7 mouse cellular contexts compared by ENCODE assay signal in genomic region chr7:45406157-45407156, GRCm38 (mm10). TPM values are rescaled to one million over a fixed set of nuclear protein-coding genes. Genes with fewer than 3 reads are reported as not detected.
DNase-seq lines count a peak whose midpoint lies in the region; ATAC-seq and TF ChIP-seq lines count a peak whose summit lies in the region.

No protein-coding gene starts in this region.

- H3K27me3 ChIP-seq in CH12.LX (replicated peaks), result peaks cover 63% of the 10 kb centered on the region
- peaks cover 67% of the 10 kb centered on the region for H3K27me3 ChIP-seq in kidney, embryonic 15.5 days
- peaks cover 56% of the 10 kb centered on the region for H3K27me3 ChIP-seq in midbrain, embryonic 11.5 days (ENCODE audit: control insufficient read depth, insufficient read depth, low read length)

- ATAC-seq in kidney, embryonic 15.5 days (replicated peaks; ENCODE audit: low FRiP score), result no peak
- ATAC-seq in midbrain, embryonic 11.5 days (ENCODE audit: low FRiP score), result no peak

- TF ChIP-seq POLR2A in CH12.LX (IDR thresholded peaks at IDR 0.05; ENCODE audit: low read depth, low read length), result peak; percentile 8; the same call in 1 of the 2 replicates

- dilution Hi-C loops in CH12.LX (cut with MboI; ENCODE audit: extremely low pct_ligation_motif_present, extremely low pct_unique_long_range_greater_than_20kb, low sequenced_read_pairs), result no loop called here

- DNase-seq in CH12.LX (ENCODE audit: extremely low read depth) (no peak), ZHBTc4 (ENCODE audit: low read depth, low spot score) (peak; percentile 53)
- DNase-seq in heart, adult 8-10 months (ENCODE audit: low spot score), result peak; percentile 41
- DNase-seq in midbrain, embryonic 11.5 days (ENCODE audit: low spot score, missing footprints), result peak; percentile 89
- DNase-seq in urinary bladder, adult 2 months (ENCODE audit: low spot score), result no peak
- no peak for DNase-seq in urinary bladder, postnatal 10 days (ENCODE audit: low spot score)

- peak overlapping the region; percentile 47 for H3K27ac ChIP-seq in CH12.LX (ENCODE audit: insufficient read depth, low read depth)
- H3K27ac ChIP-seq in kidney, embryonic 15.5 days, result no peak overlapping the region
- no peak overlapping the region for H3K27ac ChIP-seq in midbrain, embryonic 11.5 days (ENCODE audit: low read depth, low read length)

- in situ Hi-C loops in CH12.LX (cut with MboI; ENCODE audit: low pct_ligation_motif_present, low pct_unique_long_range_greater_than_20kb, low sequenced_read_pairs), result no loop called here

- TF ChIP-seq CTCF in CH12.LX (conservative IDR thresholded peaks at IDR 0.05 in 1 of 2, IDR thresholded peaks at IDR 0.05 in 1 of 2; ENCODE audit: low read depth in 2 of 2, low read length in 2 of 2), result peak in 1 of 2 experiments; percentile 68; a peak in 2 of 4 replicates

- H3K79me2 ChIP-seq in CH12.LX (replicated peaks; ENCODE audit: control insufficient read depth, extremely low read depth, insufficient read depth, poor library complexity, severe bottlenecking), result no peaks in the 10 kb centered on the region

- H3K9me3 ChIP-seq in CH12.LX (replicated peaks; ENCODE audit: low read length), result peaks cover 12% of the 10 kb centered on the region
- H3K9me3 ChIP-seq in kidney, embryonic 15.5 days (replicated peaks), result no peaks in the 10 kb centered on the region
- no peaks in the 10 kb centered on the region for H3K9me3 ChIP-seq in midbrain, embryonic 11.5 days (ENCODE audit: control insufficient read depth, low read length)

- peak overlapping the region; percentile 46 to 68 (median 51) for H3K4me3 ChIP-seq in CH12.LX (replicated peaks in 1 of 3; ENCODE audit: low read depth in 2 of 3, low read length in 2 of 3, poor library complexity in 1 of 3)
- H3K4me3 ChIP-seq in kidney, embryonic 15.5 days (replicated peaks), result peak overlapping the region; percentile 45
- H3K4me3 ChIP-seq in midbrain, embryonic 11.5 days (ENCODE audit: low read depth, low read length), result peak overlapping the region; percentile 20

- WGBS in kidney, embryonic 15.5 days, result 1% methylated on average over 111 of the region's 114 CpGs
- 3% methylated on average over 113 of the region's 114 CpGs for WGBS in midbrain, embryonic 11.5 days

- peak overlapping the region; percentile 90 for H3K4me2 ChIP-seq in CH12.LX (ENCODE audit: insufficient read depth, low read depth, poor library complexity, severe bottlenecking)
- H3K4me2 ChIP-seq in kidney, embryonic 15.5 days, result peak overlapping the region; percentile 82
- peak overlapping the region; percentile 34 for H3K4me2 ChIP-seq in midbrain, embryonic 11.5 days

- H3K36me3 ChIP-seq in CH12.LX (replicated peaks in 1 of 2; ENCODE audit: control insufficient read depth in 1 of 2, insufficient read depth in 1 of 2, low read length in 1 of 2), result peaks cover 0 to 4% of the 10 kb centered on the region in 2 experiments
- H3K36me3 ChIP-seq in kidney, embryonic 15.5 days, result no peaks in the 10 kb centered on the region
- no peaks in the 10 kb centered on the region for H3K36me3 ChIP-seq in midbrain, embryonic 11.5 days (ENCODE audit: control insufficient read depth, insufficient read depth, low read length)

- peak overlapping the region; percentile 48 for H3K9ac ChIP-seq in CH12.LX (ENCODE audit: insufficient read depth, low read depth)
- no peak overlapping the region; the same call in 1 of the 2 replicates for H3K9ac ChIP-seq in kidney, embryonic 15.5 days
- 0 out of 2 replicates have a peak overlapping the region, but pooled peaks have one; percentile 4 for H3K9ac ChIP-seq in midbrain, embryonic 11.5 days (ENCODE audit: low read length)

- TF ChIP-seq RAD21 in CH12.LX (IDR thresholded peaks at IDR 0.05; ENCODE audit: low read depth, low read length), result no peak; the same call in 1 of the 2 replicates

- H3K4me1 ChIP-seq in CH12.LX (ENCODE audit: control insufficient read depth in 1 of 2, insufficient read depth in 2 of 2), result peaks cover 0 to 14% of the 10 kb centered on the region in 2 experiments; a peak in 2 of 4 replicates
- peaks cover 19% of the 10 kb centered on the region for H3K4me1 ChIP-seq in kidney, embryonic 15.5 days
- H3K4me1 ChIP-seq in midbrain, embryonic 11.5 days (ENCODE audit: control insufficient read depth, insufficient read depth, low read length), result peaks cover 2% of the 10 kb centered on the region

- no peak for TF ChIP-seq EP300 in CH12.LX (IDR thresholded peaks at IDR 0.05; ENCODE audit: low read length)

TF ChIP-seq in CH12.LX, 34 proteins besides CTCF, POLR2A, EP300 and RAD21:
- TF ChIP-seq MAFK (IDR thresholded peaks at IDR 0.05; ENCODE audit: insufficient replicate concordance, low read length) (no peak), MAX (IDR thresholded peaks at IDR 0.05; ENCODE audit: low read length) (peak; percentile 39; the same call in 1 of the 2 replicates), MXI1 (IDR thresholded peaks at IDR 0.05; ENCODE audit: low read depth, low read length) (peak; percentile 41), SIN3A (IDR thresholded peaks at IDR 0.05; ENCODE audit: low read length) (no peak; the same call in 1 of the 2 replicates), MEF2A (IDR thresholded peaks at IDR 0.05; ENCODE audit: borderline replicate concordance, low read depth, low read length) (peak; percentile 91), PAX5 (IDR thresholded peaks at IDR 0.05; ENCODE audit: low read length) (no peak), TCF12 (IDR thresholded peaks at IDR 0.05; ENCODE audit: low read depth, low read length) (peak; percentile 35; the same call in 1 of the 2 replicates), SMC3 (IDR thresholded peaks at IDR 0.05; ENCODE audit: low read depth, low read length) (peak; percentile 36), ZNF384 (IDR thresholded peaks at IDR 0.05; ENCODE audit: low read depth, low read length) (no peak), ZC3H11A (IDR thresholded peaks at IDR 0.05; ENCODE audit: low read depth, low read length) (no peak), GABPA (IDR thresholded peaks at IDR 0.05; ENCODE audit: insufficient replicate concordance, low read depth, low read length) (no peak), UBTF (IDR thresholded peaks at IDR 0.05; ENCODE audit: low read depth, low read length) (no peak; the same call in 1 of the 2 replicates), IRF4 (IDR thresholded peaks at IDR 0.05; ENCODE audit: low read depth, low read length) (no peak; the same call in 1 of the 2 replicates), HCFC1 (IDR thresholded peaks at IDR 0.05; ENCODE audit: low read depth, low read length) (no peak)

RNA-seq across cellular contexts. Expression of gene Kcna7, which starts 1.0 kb away (rescaled TPM):
- total RNA-seq in CH12.LX (2012; rRNA removed) (2.1 and 3.2 TPM in 2 replicates), CH12.LX (2014; rRNA removed) (0.16 and 0.23 TPM in 2 replicates)
- polyA plus RNA-seq in CH12.LX (2012; ENCODE audit: insufficient read length, low read depth), result 0.22 and 0.39 TPM in 2 replicates
- total RNA-seq in heart, adult 8-10 months (2022), result 1 to 10 TPM; 5.5 to 8.0 (median 6.9) TPM
- polyA plus RNA-seq in kidney, embryonic 15.5 days (2015; fragmentation: Nextera tagmentation; extraction: Ambion mirVana), result not detected in 2 replicates
- polyA plus RNA-seq in midbrain, embryonic 11.5 days (2014; fragmentation: Nextera tagmentation; extraction: Ambion mirVana), result not detected in 2 replicates
- polyA plus RNA-seq in urinary bladder, adult 2 months (2012; rRNA removed), result 0.03 and 0.07 TPM in 2 replicates

RNA-seq across cellular contexts. Expression of gene Ntf5, which starts 7.0 kb away (rescaled TPM):
- total RNA-seq in CH12.LX (2012; rRNA removed) (0.71 and 1.5 TPM in 2 replicates), CH12.LX (2014; rRNA removed) (0.23 and 0.43 TPM in 2 replicates)
- polyA plus RNA-seq in CH12.LX (2012; ENCODE audit: insufficient read length, low read depth), result 0.59 and 0.65 TPM in 2 replicates
- under 1 TPM; 0.30 to 0.50 (median 0.36) TPM for total RNA-seq in heart, adult 8-10 months (2022)
- 1.1 and 1.4 TPM in 2 replicates for polyA plus RNA-seq in kidney, embryonic 15.5 days (2015; fragmentation: Nextera tagmentation; extraction: Ambion mirVana)
- polyA plus RNA-seq in midbrain, embryonic 11.5 days (2014; fragmentation: Nextera tagmentation; extraction: Ambion mirVana), result 0.23 and 0.44 TPM in 2 replicates
- 2.9 and 4.2 TPM in 2 replicates for polyA plus RNA-seq in urinary bladder, adult 2 months (2012; rRNA removed)

RNA-seq across cellular contexts. Expression of gene Snrnp70, which starts 10.9 kb away (rescaled TPM):
- total RNA-seq in CH12.LX (2012; rRNA removed) (197 and 229 TPM in 2 replicates), CH12.LX (2014; rRNA removed) (182 and 212 TPM in 2 replicates)
- polyA plus RNA-seq in CH12.LX (2012; ENCODE audit: insufficient read length, low read depth), result 457 and 499 TPM in 2 replicates
- total RNA-seq in heart, adult 8-10 months (2022), result 100 to 1,000 TPM in 1 of 4 experiments, 10 to 100 TPM in 3; 68.3 to 107 (median 86.7) TPM
- polyA plus RNA-seq in kidney, embryonic 15.5 days (2015; fragmentation: Nextera tagmentation; extraction: Ambion mirVana), result 225 and 242 TPM in 2 replicates
- 62.0 and 70.9 TPM in 2 replicates for polyA plus RNA-seq in midbrain, embryonic 11.5 days (2014; fragmentation: Nextera tagmentation; extraction: Ambion mirVana)
- 364 and 412 TPM in 2 replicates for polyA plus RNA-seq in urinary bladder, adult 2 months (2012; rRNA removed)

RNA-seq across cellular contexts. Expression of gene Lhb, which starts 14.2 kb away (rescaled TPM):
- total RNA-seq in CH12.LX (2012; rRNA removed) (not detected in 2 replicates), CH12.LX (2014; rRNA removed) (not detected in 2 replicates)
- polyA plus RNA-seq in CH12.LX (2012; ENCODE audit: insufficient read length, low read depth), result not detected in 2 replicates
- not detected for total RNA-seq in heart, adult 8-10 months (2022)
- polyA plus RNA-seq in kidney, embryonic 15.5 days (2015; fragmentation: Nextera tagmentation; extraction: Ambion mirVana), result not detected in 2 replicates
- not detected in 2 replicates for polyA plus RNA-seq in midbrain, embryonic 11.5 days (2014; fragmentation: Nextera tagmentation; extraction: Ambion mirVana)
- polyA plus RNA-seq in urinary bladder, adult 2 months (2012; rRNA removed), result 0.14 TPM in 1 of 2 replicates, not detected in the other

RNA-seq across cellular contexts. Expression of gene Gys1, which starts 28.2 kb away (rescaled TPM):
- total RNA-seq in CH12.LX (2012; rRNA removed) (13.2 and 27.2 TPM in 2 replicates), CH12.LX (2014; rRNA removed) (11.9 and 14.0 TPM in 2 replicates)
- 20.9 and 23.9 TPM in 2 replicates for polyA plus RNA-seq in CH12.LX (2012; ENCODE audit: insufficient read length, low read depth)
- 100 to 1,000 TPM; 106 to 122 (median 112) TPM for total RNA-seq in heart, adult 8-10 months (2022)
- polyA plus RNA-seq in kidney, embryonic 15.5 days (2015; fragmentation: Nextera tagmentation; extraction: Ambion mirVana), result 37.6 and 40.8 TPM in 2 replicates
- 26.5 and 26.8 TPM in 2 replicates for polyA plus RNA-seq in midbrain, embryonic 11.5 days (2014; fragmentation: Nextera tagmentation; extraction: Ambion mirVana)
- 39.3 TPM in 2 replicates for polyA plus RNA-seq in urinary bladder, adult 2 months (2012; rRNA removed)

Comparison
In these comparisons a context has a peak if more than half of its experiments do, and no peak if none do; other contexts are left out.
1. DNase-seq: peak in ZHBTc4 (single experiment), heart, adult 8-10 months (single experiment) and midbrain, embryonic 11.5 days (single experiment); none in CH12.LX (single experiment), urinary bladder, adult 2 months (single experiment) and urinary bladder, postnatal 10 days (single experiment).
2. H3K4me2 ChIP-seq: peak in every context shown above with its lines; median percentile 90 in CH12.LX; 82 in kidney, embryonic 15.5 days; 34 in midbrain, embryonic 11.5 days.
3. Peak in every context shown above with its lines, with median percentiles within 50 percentile points of each other: H3K4me3 ChIP-seq.